Mouse (Mus musculus): ENCODE measurements at regions not wholly inside any gene's neighbourhood (a gene's known extent, or its start where the extent isn't known, plus 50 kb on each side); places are given as distances from the start of the nearest gene placed in this dataset.

- DNase-seq (ENCODE audit: low read depth), result no peak
These were observed 130.8 kb downstream of the Pja1 start for GRCm38 (mm10) chrX:99340223-99340622.

- no peak for DNase-seq (ENCODE audit: low read depth)
These were observed 131.8 kb downstream of the Pja1 start for GRCm38 (mm10) chrX:99339081-99339876.

- no peak for DNase-seq (ENCODE audit: low read depth)
These were observed 134.2 kb downstream of the Pja1 start for GRCm38 (mm10) chrX:99336616-99337553.

GRCm38 (mm10) chrX:99335886-99336589 lies 135.0 kb downstream of the Pja1 start:
- no peak for DNase-seq (ENCODE audit: low read depth)

- no peak for DNase-seq (ENCODE audit: low read depth)
These were observed 138.7 kb downstream of the Pja1 start for GRCm38 (mm10) chrX:99332457-99332770.

GRCm38 (mm10) chrX:99331764-99332456 lies 139.2 kb downstream of the Pja1 start:
- no peak for DNase-seq (ENCODE audit: low read depth)

- no peak for DNase-seq (ENCODE audit: low read depth)
These were observed 140.7 kb downstream of the Pja1 start for GRCm38 (mm10) chrX:99330386-99330785.

- no peak for DNase-seq (ENCODE audit: low read depth)
These were observed 142.5 kb downstream of the Pja1 start for GRCm38 (mm10) chrX:99328576-99328975.

- DNase-seq (ENCODE audit: low read depth), result no peak
These were observed 144.9 kb downstream of the Pja1 start for GRCm38 (mm10) chrX:99326167-99326566.

- no peak for DNase-seq (ENCODE audit: low read depth)
These were observed 145.6 kb downstream of the Pja1 start for GRCm38 (mm10) chrX:99325460-99325859.

- DNase-seq (ENCODE audit: low read depth), result no peak
These were observed 146.4 kb downstream of the Pja1 start for GRCm38 (mm10) chrX:99324546-99325170.

GRCm38 (mm10) chrX:99319791-99320190 lies 151.3 kb downstream of the Pja1 start:
- DNase-seq (ENCODE audit: low read depth), result no peak

- no peak for DNase-seq (ENCODE audit: low read depth)
These were observed 151.9 kb downstream of the Pja1 start for GRCm38 (mm10) chrX:99319163-99319562.

GRCm38 (mm10) chrX:99318141-99318540 lies 152.9 kb downstream of the Pja1 start:
- DNase-seq (ENCODE audit: low read depth), result no peak

GRCm38 (mm10) chrX:99317736-99318135 lies 153.3 kb downstream of the Pja1 start:
- no peak for DNase-seq (ENCODE audit: low read depth)

- no peak for DNase-seq (ENCODE audit: low read depth)
These were observed 154.5 kb downstream of the Pja1 start for GRCm38 (mm10) chrX:99316410-99317056.

GRCm38 (mm10) chrX:99299110-99299509 lies 163.2 kb downstream of the Efnb1 start:
- no peak for DNase-seq (ENCODE audit: low read depth)

GRCm38 (mm10) chrX:99294726-99295125 lies 158.8 kb downstream of the Efnb1 start:
- no peak for DNase-seq (ENCODE audit: low read depth)

- no peak for DNase-seq (ENCODE audit: low read depth)
These were observed 158.0 kb downstream of the Efnb1 start for GRCm38 (mm10) chrX:99293967-99294366.

- DNase-seq (ENCODE audit: low read depth), result no peak
These were observed 156.8 kb downstream of the Efnb1 start for GRCm38 (mm10) chrX:99292758-99293157.

- no peak for DNase-seq (ENCODE audit: low read depth)
These were observed 156.0 kb downstream of the Efnb1 start for GRCm38 (mm10) chrX:99291965-99292364.
